Mouse (Mus musculus): ENCODE data around the gene Cpped1. TPM values are rescaled to one million over a fixed set of nuclear protein-coding genes. Genes with fewer than 3 reads are reported as not detected.

Cpped1 gene
- 18.4 and 18.6 TPM in 2 replicates for polyA plus RNA-seq (2014; fragmentation: Nextera tagmentation; extraction: Ambion mirVana)

- Histone ChIP-seq H3K9me3 (ENCODE audit: control insufficient read depth, low read length) (no peaks in the 10 kb centered on the region), H3K27ac (replicated peaks; ENCODE audit: low read depth, low read length) (no peak within 1 kb of the TSS), H3K36me3 (ENCODE audit: control insufficient read depth, insufficient read depth, low read length) (no peaks in the 10 kb centered on the region), H3K4me3 (ENCODE audit: low read depth, low read length) (peak within 1 kb of the TSS; percentile 45), H3K9ac (ENCODE audit: low read length) (peak within 1 kb of the TSS; percentile 74), H3K27me3 (ENCODE audit: control insufficient read depth, insufficient read depth, low read length) (no peaks in the 10 kb centered on the region), H3K4me2 (ENCODE audit: low read depth, severe bottlenecking) (peak within 1 kb of the TSS; percentile 54), H3K4me1 (ENCODE audit: control insufficient read depth, insufficient read depth, low read length) (0 out of 2 replicates have a peak, but pooled peaks cover 2% of the 10 kb centered on the region)
- peak; percentile 95 for ATAC-seq (ENCODE audit: insufficient number of reproducible peaks, low FRiP score, low TSS enrichment, low read depth)
- 0% methylated on average over 32 of the region's 32 CpGs for whole genome bisulfite sequencing
- peak; percentile 92 for DNase-seq (ENCODE audit: low spot score)
Observed at GRCm38 (mm10) chr16:11909035-11909591, at the start of gene Cpped1. Gene Cpped1, minus strand, starts transcription at chr16:11909445.

- Histone ChIP-seq H3K27ac (replicated peaks; ENCODE audit: low read depth, low read length) (no peak overlapping the region), H3K4me3 (ENCODE audit: low read depth, low read length) (no peak overlapping the region), H3K4me2 (ENCODE audit: low read depth, severe bottlenecking) (no peak overlapping the region), H3K9ac (ENCODE audit: low read length) (no peak overlapping the region), H3K4me1 (ENCODE audit: control insufficient read depth, insufficient read depth, low read length) (no peaks in the 10 kb centered on the region), H3K27me3 (ENCODE audit: control insufficient read depth, insufficient read depth, low read length) (no peaks in the 10 kb centered on the region), H3K9me3 (ENCODE audit: control insufficient read depth, low read length) (no peaks in the 10 kb centered on the region), H3K36me3 (ENCODE audit: control insufficient read depth, insufficient read depth, low read length) (no peaks in the 10 kb centered on the region)
- DNase-seq (ENCODE audit: low spot score), result peak; percentile 50
- ATAC-seq (ENCODE audit: insufficient number of reproducible peaks, low FRiP score, low TSS enrichment, low read depth), result no peak
Observed at GRCm38 (mm10) chr16:11940477-11940876, 31.2 kb upstream of the Cpped1 start.

GRCm38 (mm10) chr16:11910801-11911200 is 1.6 kb upstream of the Cpped1 start:
- no peak overlapping the region for H3K27ac ChIP-seq (replicated peaks; ENCODE audit: low read depth, low read length)
- no peaks in the 10 kb centered on the region for H3K36me3 ChIP-seq (ENCODE audit: control insufficient read depth, insufficient read depth, low read length)
- ATAC-seq (ENCODE audit: insufficient number of reproducible peaks, low FRiP score, low TSS enrichment, low read depth) (no peak), DNase-seq (ENCODE audit: low spot score) (no peak)
- H3K27me3 ChIP-seq (ENCODE audit: control insufficient read depth, insufficient read depth, low read length), result no peaks in the 10 kb centered on the region
- H3K9me3 ChIP-seq (ENCODE audit: control insufficient read depth, low read length), result no peaks in the 10 kb centered on the region
- H3K4me3 ChIP-seq (ENCODE audit: low read depth, low read length), result no peak overlapping the region
- no peak overlapping the region for H3K9ac ChIP-seq (ENCODE audit: low read length)
- 0 out of 2 replicates have a peak, but pooled peaks cover 2% of the 10 kb centered on the region for H3K4me1 ChIP-seq (ENCODE audit: control insufficient read depth, insufficient read depth, low read length)
- 79% methylated on average over 3 of the region's 3 CpGs for WGBS
- H3K4me2 ChIP-seq (ENCODE audit: low read depth, severe bottlenecking), result no peak overlapping the region

- WGBS, result 79% methylated on average over 3 of the region's 3 CpGs
Observed at GRCm38 (mm10) chr16:11909817-11910216, 572 bp upstream of the Cpped1 start.

GRCm38 (mm10) chr16:11908461-11909014 is 707 bp downstream of the Cpped1 start:
- no peaks in the 10 kb centered on the region for H3K27me3 ChIP-seq (ENCODE audit: control insufficient read depth, insufficient read depth, low read length)
- H3K9me3 ChIP-seq (ENCODE audit: control insufficient read depth, low read length), result no peaks in the 10 kb centered on the region
- DNase-seq (ENCODE audit: low spot score), result no peak
- 0 out of 2 replicates have a peak, but pooled peaks cover 2% of the 10 kb centered on the region for H3K4me1 ChIP-seq (ENCODE audit: control insufficient read depth, insufficient read depth, low read length)
- H3K36me3 ChIP-seq (ENCODE audit: control insufficient read depth, insufficient read depth, low read length), result no peaks in the 10 kb centered on the region
- ATAC-seq (ENCODE audit: insufficient number of reproducible peaks, low FRiP score, low TSS enrichment, low read depth), result no peak
- peak overlapping the region; percentile 54 for H3K4me2 ChIP-seq (ENCODE audit: low read depth, severe bottlenecking)
- peak overlapping the region; percentile 45 for H3K4me3 ChIP-seq (ENCODE audit: low read depth, low read length)
- 22% methylated on average over 11 of the region's 11 CpGs for WGBS
- no peak overlapping the region for H3K27ac ChIP-seq (replicated peaks; ENCODE audit: low read depth, low read length)
- H3K9ac ChIP-seq (ENCODE audit: low read length), result peak overlapping the region; percentile 74

More at GRCm38 (mm10) chr16:11909817-11910216, 572 bp upstream of the Cpped1 start:
- no peak overlapping the region for H3K4me2 ChIP-seq (ENCODE audit: low read depth, severe bottlenecking)
- ATAC-seq (ENCODE audit: insufficient number of reproducible peaks, low FRiP score, low TSS enrichment, low read depth) (no peak), DNase-seq (ENCODE audit: low spot score) (no peak)
- H3K4me3 ChIP-seq (ENCODE audit: low read depth, low read length), result no peak overlapping the region
- no peaks in the 10 kb centered on the region for H3K36me3 ChIP-seq (ENCODE audit: control insufficient read depth, insufficient read depth, low read length)
- no peaks in the 10 kb centered on the region for H3K9me3 ChIP-seq (ENCODE audit: control insufficient read depth, low read length)
- no peak overlapping the region for H3K27ac ChIP-seq (replicated peaks; ENCODE audit: low read depth, low read length)
- H3K4me1 ChIP-seq (ENCODE audit: control insufficient read depth, insufficient read depth, low read length), result 0 out of 2 replicates have a peak, but pooled peaks cover 2% of the 10 kb centered on the region
- H3K27me3 ChIP-seq (ENCODE audit: control insufficient read depth, insufficient read depth, low read length), result no peaks in the 10 kb centered on the region
- no peak overlapping the region for H3K9ac ChIP-seq (ENCODE audit: low read length)

- DNase-seq (ENCODE audit: low spot score), result no peak
- Histone ChIP-seq H3K4me3 (ENCODE audit: low read depth, low read length) (no peak overlapping the region), H3K9me3 (ENCODE audit: control insufficient read depth, low read length) (no peaks in the 10 kb centered on the region), H3K27ac (replicated peaks; ENCODE audit: low read depth, low read length) (no peak overlapping the region), H3K4me2 (ENCODE audit: low read depth, severe bottlenecking) (no peak overlapping the region), H3K27me3 (ENCODE audit: control insufficient read depth, insufficient read depth, low read length) (no peaks in the 10 kb centered on the region), H3K9ac (ENCODE audit: low read length) (no peak overlapping the region), H3K36me3 (ENCODE audit: control insufficient read depth, insufficient read depth, low read length) (no peaks in the 10 kb centered on the region), H3K4me1 (ENCODE audit: control insufficient read depth, insufficient read depth, low read length) (0 out of 2 replicates have a peak, but pooled peaks cover 2% of the 10 kb centered on the region)
- no peak for ATAC-seq (ENCODE audit: insufficient number of reproducible peaks, low FRiP score, low TSS enrichment, low read depth)
- 83% methylated on average over 4 of the region's 4 CpGs for whole genome bisulfite sequencing
Observed at GRCm38 (mm10) chr16:11907816-11908215, 1.4 kb downstream of the Cpped1 start.

- Histone ChIP-seq H3K9ac (ENCODE audit: low read length) (no peak overlapping the region), H3K36me3 (ENCODE audit: control insufficient read depth, insufficient read depth, low read length) (no peaks in the 10 kb centered on the region), H3K27me3 (ENCODE audit: control insufficient read depth, insufficient read depth, low read length) (no peaks in the 10 kb centered on the region), H3K4me1 (ENCODE audit: control insufficient read depth, insufficient read depth, low read length) (0 out of 2 replicates have a peak, but pooled peaks cover 2% of the 10 kb centered on the region), H3K27ac (replicated peaks; ENCODE audit: low read depth, low read length) (no peak overlapping the region), H3K9me3 (ENCODE audit: control insufficient read depth, low read length) (no peaks in the 10 kb centered on the region), H3K4me2 (ENCODE audit: low read depth, severe bottlenecking) (no peak overlapping the region), H3K4me3 (ENCODE audit: low read depth, low read length) (no peak overlapping the region)
- no peak for ATAC-seq (ENCODE audit: insufficient number of reproducible peaks, low FRiP score, low TSS enrichment, low read depth)
- WGBS, result 93% methylated on average over 1 of the region's 1 CpGs
- no peak for DNase-seq (ENCODE audit: low spot score)
Observed at GRCm38 (mm10) chr16:11906906-11907305, 2.3 kb downstream of the Cpped1 start.

- H3K9ac ChIP-seq (ENCODE audit: low read length), result no peak overlapping the region
Observed at GRCm38 (mm10) chr16:11905216-11905615, 4.0 kb downstream of the Cpped1 start.

More at GRCm38 (mm10) chr16:11905216-11905615, 4.0 kb downstream of the Cpped1 start:
- no peak overlapping the region for H3K4me3 ChIP-seq (ENCODE audit: low read depth, low read length)
- ATAC-seq (ENCODE audit: insufficient number of reproducible peaks, low FRiP score, low TSS enrichment, low read depth), result no peak
- H3K4me2 ChIP-seq (ENCODE audit: low read depth, severe bottlenecking), result no peak overlapping the region
- 0 out of 2 replicates have a peak, but pooled peaks cover 2% of the 10 kb centered on the region for H3K4me1 ChIP-seq (ENCODE audit: control insufficient read depth, insufficient read depth, low read length)
- no peaks in the 10 kb centered on the region for H3K9me3 ChIP-seq (ENCODE audit: control insufficient read depth, low read length)
- H3K27me3 ChIP-seq (ENCODE audit: control insufficient read depth, insufficient read depth, low read length), result no peaks in the 10 kb centered on the region
- WGBS, result 84% methylated on average over 4 of the region's 4 CpGs
- no peak for DNase-seq (ENCODE audit: low spot score)
- no peak overlapping the region for H3K27ac ChIP-seq (replicated peaks; ENCODE audit: low read depth, low read length)
- no peaks in the 10 kb centered on the region for H3K36me3 ChIP-seq (ENCODE audit: control insufficient read depth, insufficient read depth, low read length)

All from limb, embryonic 11.5 days (tissue).